Mouse (Mus musculus) olfactory bulb, adult 2 months (tissue): ENCODE data around the gene Calcoco1.

Source experiments
- CTCF ChIP-seq: fragments of 200-500 bp; IDR thresholded peaks from 2 replicates; pipeline ENCODE4 v1.5.1; 2012; ENCODE audit warnings: low read depth, mild to moderate bottlenecking, low read length, moderate library complexity; ENCODE audit not compliant: insufficient read depth
- POLR2A ChIP-seq: fragments of 200-500 bp; IDR thresholded peaks from 2 replicates; pipeline ENCODE4 v1.6.1; 2012; ENCODE audit warnings: mild to moderate bottlenecking, low read depth, low read length, moderate library complexity; ENCODE audit not compliant: insufficient read depth

GRCm38 (mm10) chr15:102704806-102705205, 17.2 kb downstream of the Calcoco1 start:
- TF ChIP-seq POLR2A (no peak), CTCF (no peak)
